Mouse (Mus musculus): ENCODE measurements at regions not wholly inside any gene's neighbourhood (a gene's known extent, or its start where the extent isn't known, plus 50 kb on each side); places are given as distances from the start of the nearest gene placed in this dataset.

- no peak for TF ChIP-seq POLR2A (IDR thresholded peaks at IDR 0.05; ENCODE audit: insufficient read depth, low read depth, low read length)
- no peak for TF ChIP-seq CTCF (IDR thresholded peaks at IDR 0.05)
Observed at GRCm38 (mm10) chr14:100458727-100459447, 174.4 kb upstream of the Klf12 start.

Data from heart, adult 2 months (tissue).